ENCODE assay signal across 8 mouse cellular contexts in the genomic region with DNA sequence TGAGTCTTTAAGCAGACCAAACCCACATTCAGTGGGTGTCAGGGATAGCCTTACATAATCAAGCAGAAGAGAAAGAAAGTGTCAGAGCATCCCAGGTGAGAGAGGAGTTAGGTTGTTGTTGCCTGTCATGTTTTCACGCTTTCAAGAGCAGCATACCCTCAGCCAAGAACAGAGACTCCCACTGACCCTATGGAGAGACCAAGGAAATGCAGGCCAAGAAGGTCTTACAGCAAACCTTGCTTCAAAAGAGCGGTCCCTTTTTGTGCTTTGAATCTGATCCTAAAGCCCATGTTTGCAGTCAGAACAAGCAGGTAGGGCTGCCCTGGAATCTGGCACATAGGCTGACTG. TPM values are rescaled to one million over a fixed set of nuclear protein-coding genes. Genes with fewer than 3 reads are reported as not detected.
DNase-seq lines count a peak whose midpoint lies in the region; ATAC-seq lines count a peak whose summit lies in the region.

No protein-coding gene starts in this region.

- no peaks in the 10 kb centered on the region for H3K27me3 ChIP-seq in forebrain, embryonic 10.5 days (ENCODE audit: poor library complexity, severe bottlenecking)
- H3K27me3 ChIP-seq in midbrain, embryonic 16.5 days (ENCODE audit: control insufficient read depth, insufficient read depth, low read depth, low read length), result no peaks in the 10 kb centered on the region

- peaks cover 5% of the 10 kb centered on the region for H3K36me3 ChIP-seq in forebrain, embryonic 10.5 days (replicated peaks)
- H3K36me3 ChIP-seq in midbrain, embryonic 16.5 days (ENCODE audit: control insufficient read depth, insufficient read depth, low read length), result no peaks in the 10 kb centered on the region

- peak overlapping the region; percentile 94; the same call in 1 of the 2 replicates for H3K4me3 ChIP-seq in forebrain, embryonic 10.5 days
- H3K4me3 ChIP-seq in midbrain, embryonic 16.5 days (ENCODE audit: low read depth, low read length), result peak overlapping the region; percentile 37

- H3K9ac ChIP-seq in midbrain, embryonic 16.5 days (ENCODE audit: low read depth, low read length), result peak overlapping the region; percentile 61

- WGBS in forebrain, embryonic 10.5 days, result 55% methylated on average over 2 of the region's 2 CpGs
- WGBS in midbrain, embryonic 16.5 days, result 44% methylated on average over 2 of the region's 2 CpGs

- no peak for ATAC-seq in midbrain, embryonic 16.5 days

- H3K4me2 ChIP-seq in midbrain, embryonic 16.5 days (ENCODE audit: low read length), result peak overlapping the region; percentile 75

- DNase-seq in adrenal gland, postnatal 10 days, result peak; percentile 22
- DNase-seq in adrenal gland, adult 18-20 months (ENCODE audit: low spot score in 2 of 2), result no peak
- DNase-seq in A20 (ENCODE audit: low read depth, low spot score), result peak; percentile 52
- DNase-seq in forebrain, embryonic 10.5 days (ENCODE audit: extremely low spot score, low spot score), result no peak
- DNase-seq in kidney, adult 18-20 months, result peak; percentile 49
- DNase-seq in ovary, postnatal 36 days (ENCODE audit: low spot score), result no peak
- no peak for DNase-seq in urinary bladder, postnatal 4 days (ENCODE audit: low spot score in 2 of 2)

- H3K27ac ChIP-seq in forebrain, embryonic 10.5 days, result no peak overlapping the region
- peak overlapping the region; percentile 47 for H3K27ac ChIP-seq in midbrain, embryonic 16.5 days (ENCODE audit: low read length)

- peaks cover 58% of the 10 kb centered on the region for H3K4me1 ChIP-seq in forebrain, embryonic 10.5 days
- peaks cover 31% of the 10 kb centered on the region for H3K4me1 ChIP-seq in midbrain, embryonic 16.5 days (ENCODE audit: control insufficient read depth, insufficient read depth, low read length)

- no peaks in the 10 kb centered on the region for H3K9me3 ChIP-seq in forebrain, embryonic 10.5 days
- H3K9me3 ChIP-seq in midbrain, embryonic 16.5 days (replicated peaks; ENCODE audit: control insufficient read depth, low read length, poor library complexity, severe bottlenecking), result no peaks in the 10 kb centered on the region

RNA-seq across cellular contexts. Expression of a gene that starts 3.3 kb away (rescaled TPM):
- 10 to 100 TPM; 61.3 to 67.6 TPM for total RNA-seq in adrenal gland, postnatal 10 days (2021)
- 10 to 100 TPM; 32.7 to 76.3 TPM for total RNA-seq in adrenal gland, adult 18-20 months (2021)
- polyA plus RNA-seq in forebrain, embryonic 10.5 days (2016; fragmentation: Nextera tagmentation; extraction: Ambion mirVana), result 32.5 and 32.8 TPM in 2 replicates
- polyA plus RNA-seq in midbrain, embryonic 16.5 days (2015; fragmentation: Nextera tagmentation; extraction: Ambion mirVana), result 52.8 and 59.7 TPM in 2 replicates

Comparison
In these comparisons a context has a peak if more than half of its experiments do, and no peak if none do; other contexts are left out.
1. DNase-seq: peak in adrenal gland, postnatal 10 days (single experiment), A20 (single experiment) and kidney, adult 18-20 months (single experiment); none in adrenal gland, adult 18-20 months (0 of 2), forebrain, embryonic 10.5 days (single experiment), ovary, postnatal 36 days (single experiment) and urinary bladder, postnatal 4 days (0 of 2).